Mouse (Mus musculus): ENCODE data around the gene Crtc3. TPM values are rescaled to one million over a fixed set of nuclear protein-coding genes. Genes with fewer than 3 reads are reported as not detected.

Crtc3 gene
- polyA plus RNA-seq, 1 experiment from 2014 or later, result 16.9 TPM

- H3K27ac ChIP-seq, result no peak overlapping the region
- peaks cover 16% of the 10 kb centered on the region for H3K4me1 ChIP-seq (replicated peaks)
- H3K27me3 ChIP-seq, result no peaks in the 10 kb centered on the region
- WGBS, result 81% methylated on average over 7 of the region's 7 CpGs
- peaks cover 5% of the 10 kb centered on the region; the same call in 1 of the 2 replicates for H3K36me3 ChIP-seq
- no peak overlapping the region for H3K4me3 ChIP-seq
- no peaks in the 10 kb centered on the region for H3K9me3 ChIP-seq (replicated peaks)
- H3K9ac ChIP-seq, result no peak overlapping the region
- no peak overlapping the region for H3K4me2 ChIP-seq
- ATAC-seq (replicated peaks; ENCODE audit: insufficient number of reproducible peaks, insufficient read depth, low FRiP score, low read depth), result no peak
These were observed 62.8 kb downstream of the Crtc3 start for GRCm38 (mm10) chr7:80625841-80626240.

- H3K36me3 ChIP-seq, result peaks cover 8% of the 10 kb centered on the region; the same call in 1 of the 2 replicates
- peaks cover under 1% of the 10 kb centered on the region; the same call in 1 of the 2 replicates for H3K4me1 ChIP-seq (replicated peaks)
- H3K9ac ChIP-seq, result no peak overlapping the region
- WGBS, result 95% methylated on average over 5 of the region's 5 CpGs
- ATAC-seq (replicated peaks; ENCODE audit: insufficient number of reproducible peaks, insufficient read depth, low FRiP score, low read depth), result no peak
- no peaks in the 10 kb centered on the region for H3K9me3 ChIP-seq (replicated peaks)
- no peak overlapping the region for H3K4me3 ChIP-seq
- H3K4me2 ChIP-seq, result no peak overlapping the region
- no peak overlapping the region for H3K27ac ChIP-seq
- no peaks in the 10 kb centered on the region for H3K27me3 ChIP-seq
These were observed 65.4 kb downstream of the Crtc3 start for GRCm38 (mm10) chr7:80623276-80623675.

GRCm38 (mm10) chr7:80616096-80616495 is 72.6 kb downstream of the Crtc3 start:
- no peak for ATAC-seq (replicated peaks; ENCODE audit: insufficient number of reproducible peaks, insufficient read depth, low FRiP score, low read depth)
- peaks cover 16% of the 10 kb centered on the region for H3K4me1 ChIP-seq (replicated peaks)
- H3K9me3 ChIP-seq (replicated peaks), result no peaks in the 10 kb centered on the region
- H3K36me3 ChIP-seq, result peaks cover 14% of the 10 kb centered on the region; the same call in 1 of the 2 replicates
- no peak overlapping the region for H3K4me3 ChIP-seq
- no peak overlapping the region for H3K4me2 ChIP-seq
- H3K9ac ChIP-seq, result no peak overlapping the region
- no peak overlapping the region for H3K27ac ChIP-seq
- H3K27me3 ChIP-seq, result no peaks in the 10 kb centered on the region
- 74% methylated on average over 9 of the region's 9 CpGs for WGBS

- no peak overlapping the region for H3K27ac ChIP-seq
- no peak overlapping the region for H3K4me3 ChIP-seq
- no peaks in the 10 kb centered on the region for H3K27me3 ChIP-seq
- H3K4me2 ChIP-seq, result no peak overlapping the region
- H3K9me3 ChIP-seq (replicated peaks), result no peaks in the 10 kb centered on the region
- no peak overlapping the region for H3K9ac ChIP-seq
- WGBS, result 80% methylated on average over 3 of the region's 3 CpGs
- H3K4me1 ChIP-seq (replicated peaks), result peaks cover 16% of the 10 kb centered on the region
- peaks cover 18% of the 10 kb centered on the region; the same call in 1 of the 2 replicates for H3K36me3 ChIP-seq
- ATAC-seq (replicated peaks; ENCODE audit: insufficient number of reproducible peaks, insufficient read depth, low FRiP score, low read depth), result no peak
These were observed 74.6 kb downstream of the Crtc3 start for GRCm38 (mm10) chr7:80614042-80614441.

GRCm38 (mm10) chr7:80612191-80612787 is 76.4 kb downstream of the Crtc3 start:
- 41% methylated on average over 11 of the region's 11 CpGs for WGBS
- H3K27ac ChIP-seq, result peak overlapping the region; percentile 26; the same call in 1 of the 2 replicates
- peaks cover 16% of the 10 kb centered on the region for H3K4me1 ChIP-seq (replicated peaks)
- ATAC-seq (replicated peaks; ENCODE audit: insufficient number of reproducible peaks, insufficient read depth, low FRiP score, low read depth), result no peak; the same call in 1 of the 2 replicates
- no peak overlapping the region for H3K4me2 ChIP-seq
- H3K36me3 ChIP-seq, result peaks cover 18% of the 10 kb centered on the region; the same call in 1 of the 2 replicates
- no peaks in the 10 kb centered on the region for H3K9me3 ChIP-seq (replicated peaks)
- no peaks in the 10 kb centered on the region for H3K27me3 ChIP-seq
- H3K4me3 ChIP-seq, result no peak overlapping the region
- H3K9ac ChIP-seq, result no peak overlapping the region

- Histone ChIP-seq H3K4me3 (no peak overlapping the region), H3K4me2 (no peak overlapping the region), H3K9me3 (replicated peaks) (no peaks in the 10 kb centered on the region), H3K4me1 (replicated peaks) (peaks cover 16% of the 10 kb centered on the region), H3K27me3 (no peaks in the 10 kb centered on the region), H3K27ac (peak overlapping the region; percentile 26; the same call in 1 of the 2 replicates), H3K9ac (no peak overlapping the region), H3K36me3 (peaks cover 18% of the 10 kb centered on the region; the same call in 1 of the 2 replicates)
- WGBS, result 82% methylated on average over 7 of the region's 7 CpGs
- ATAC-seq (replicated peaks; ENCODE audit: insufficient number of reproducible peaks, insufficient read depth, low FRiP score, low read depth), result no peak
These were observed 77.0 kb downstream of the Crtc3 start for GRCm38 (mm10) chr7:80611646-80612045.

GRCm38 (mm10) chr7:80607503-80607902 is 81.2 kb downstream of the Crtc3 start:
- H3K36me3 ChIP-seq, result 0 out of 2 replicates have a peak, but pooled peaks cover 7% of the 10 kb centered on the region
- no peaks in the 10 kb centered on the region for H3K9me3 ChIP-seq (replicated peaks)
- H3K4me1 ChIP-seq (replicated peaks), result peaks cover 17% of the 10 kb centered on the region
- no peak overlapping the region for H3K4me2 ChIP-seq
- H3K9ac ChIP-seq, result no peak overlapping the region
- no peak overlapping the region for H3K27ac ChIP-seq
- 68% methylated on average over 2 of the region's 2 CpGs for WGBS
- H3K27me3 ChIP-seq, result no peaks in the 10 kb centered on the region
- H3K4me3 ChIP-seq, result no peak overlapping the region
- no peak for ATAC-seq (replicated peaks; ENCODE audit: insufficient number of reproducible peaks, insufficient read depth, low FRiP score, low read depth)

GRCm38 (mm10) chr7:80606435-80606834 is 82.2 kb downstream of the Crtc3 start:
- H3K36me3 ChIP-seq, result 0 out of 2 replicates have a peak, but pooled peaks cover 7% of the 10 kb centered on the region
- H3K9ac ChIP-seq, result no peak overlapping the region
- no peak for ATAC-seq (replicated peaks; ENCODE audit: insufficient number of reproducible peaks, insufficient read depth, low FRiP score, low read depth)
- H3K27me3 ChIP-seq, result no peaks in the 10 kb centered on the region
- no peak overlapping the region for H3K4me2 ChIP-seq
- 89% methylated on average over 4 of the region's 4 CpGs for WGBS
- peaks cover 7% of the 10 kb centered on the region; the same call in 1 of the 2 replicates for H3K4me1 ChIP-seq (replicated peaks)
- no peak overlapping the region for H3K4me3 ChIP-seq
- H3K9me3 ChIP-seq (replicated peaks), result no peaks in the 10 kb centered on the region
- H3K27ac ChIP-seq, result no peak overlapping the region

- Histone ChIP-seq H3K4me1 (replicated peaks) (peaks cover 7% of the 10 kb centered on the region; the same call in 1 of the 2 replicates), H3K4me3 (no peak overlapping the region), H3K4me2 (no peak overlapping the region), H3K27ac (no peak overlapping the region), H3K9me3 (replicated peaks) (no peaks in the 10 kb centered on the region), H3K36me3 (0 out of 2 replicates have a peak, but pooled peaks cover 7% of the 10 kb centered on the region), H3K27me3 (no peaks in the 10 kb centered on the region), H3K9ac (no peak overlapping the region)
- no peak for ATAC-seq (replicated peaks; ENCODE audit: insufficient number of reproducible peaks, insufficient read depth, low FRiP score, low read depth)
- 35% methylated on average over 10 of the region's 10 CpGs for WGBS
These were observed 83.1 kb downstream of the Crtc3 start for GRCm38 (mm10) chr7:80605557-80605930.

GRCm38 (mm10) chr7:80604908-80605556 is 83.6 kb downstream of the Crtc3 start:
- 0 out of 2 replicates have a peak, but pooled peaks cover 4% of the 10 kb centered on the region for H3K36me3 ChIP-seq
- no peak overlapping the region for H3K4me2 ChIP-seq
- H3K9me3 ChIP-seq (replicated peaks), result no peaks in the 10 kb centered on the region
- H3K4me3 ChIP-seq, result no peak overlapping the region
- 55% methylated on average over 11 of the region's 11 CpGs for WGBS
- no peak overlapping the region for H3K9ac ChIP-seq
- H3K27me3 ChIP-seq, result no peaks in the 10 kb centered on the region
- no peak overlapping the region for H3K27ac ChIP-seq
- H3K4me1 ChIP-seq (replicated peaks), result peaks cover 7% of the 10 kb centered on the region; the same call in 1 of the 2 replicates
- ATAC-seq (replicated peaks; ENCODE audit: insufficient number of reproducible peaks, insufficient read depth, low FRiP score, low read depth), result no peak

GRCm38 (mm10) chr7:80602574-80602973 is 86.1 kb downstream of the Crtc3 start:
- no peak overlapping the region for H3K27ac ChIP-seq
- WGBS, result 88% methylated on average over 1 of the region's 1 CpGs
- no peaks in the 10 kb centered on the region for H3K27me3 ChIP-seq
- H3K36me3 ChIP-seq, result peaks cover 13% of the 10 kb centered on the region
- H3K9me3 ChIP-seq (replicated peaks), result no peaks in the 10 kb centered on the region
- no peak for ATAC-seq (replicated peaks; ENCODE audit: insufficient number of reproducible peaks, insufficient read depth, low FRiP score, low read depth)
- no peak overlapping the region for H3K4me2 ChIP-seq
- peaks cover 7% of the 10 kb centered on the region; the same call in 1 of the 2 replicates for H3K4me1 ChIP-seq (replicated peaks)
- no peak overlapping the region for H3K4me3 ChIP-seq
- H3K9ac ChIP-seq, result no peak overlapping the region
